Mouse (Mus musculus) gastrocnemius, postnatal 36 days (tissue): Measurements from ENCODE around the gene Neurl1a. TPM values are rescaled to one million over a fixed set of nuclear protein-coding genes. Genes with fewer than 3 reads are reported as not detected.
"Not testable (repeated sequence)": the region's sequence is repeated elsewhere in the genome, so short reads cannot be mapped to it uniquely, and the experiment has no call there.

ENCODE experiments used
- DNase-seq, 2 experiments: peaks; one replicate each; pipeline ENCODE4 v3.0.0; 2022
- intact Hi-C: fragments of 180-260 bp; cut with DNase I; formaldehyde crosslinking; loops from one replicate; pipeline ENCODE4 v1.15.1; 2025
- long read RNA-seq, 2 experiments: library from polyadenylated mRNA; stranded (forward); transcript quantifications; one replicate each; pipeline ENCODE4 v2.0.0; 2021
- total RNA-seq, 2 experiments: library from RNA; stranded (reverse); gene quantifications; 2 replicates each; pipeline ENCODE4 v1.2.3; 2021

Neurl1a gene
- total RNA-seq: 100 to 1,000 TPM; 116 to 129 TPM
- long read RNA-seq, experiment 1, transcript Neurl1a-201 (6 exons, 3,606 nt): major isoform, 52 of 139 reads
- long read RNA-seq, experiment 1, partial matches to known transcripts: 71 of 139 reads
- long read RNA-seq, experiment 1, other reads (novel, unspliced or antisense): 16 of 139 reads
- long read RNA-seq, experiment 2, transcript Neurl1a-201 (6 exons, 3,606 nt): major isoform, 57 of 155 reads
- long read RNA-seq, experiment 2, partial matches to known transcripts: 90 of 155 reads
- long read RNA-seq, experiment 2, other reads (novel, unspliced or antisense): 8 of 155 reads

- DNase-seq: peak in 1 of 2 experiments; percentile 22
- intact Hi-C loops: loop anchor here (5.0 kb wide), 1 partner anchor 159 kb away; no protein-coding TSS in a partner anchor
These were observed at the start of gene Neurl1a for GRCm38 (mm10) chr19:47178431-47179271. Neurl1a (plus strand) TSS chr19:47178820.

- intact Hi-C loops: loop anchor here (5.0 kb wide), 1 partner anchor 128 kb away; no protein-coding TSS in a partner anchor
- no peak for DNase-seq
These were observed 49.8 kb upstream of the Neurl1a start for GRCm38 (mm10) chr19:47128835-47129234.

- intact Hi-C loops: no loop called here
- DNase-seq: no peak
These were observed 48.0 kb upstream of the Neurl1a start for GRCm38 (mm10) chr19:47130551-47131125.

GRCm38 (mm10) chr19:47133161-47133560 is 45.5 kb upstream of the Neurl1a start:
- no peak for DNase-seq
- intact Hi-C loops: no loop called here

- intact Hi-C loops: no loop called here
- no peak for DNase-seq
These were observed 43.1 kb upstream of the Neurl1a start for GRCm38 (mm10) chr19:47135568-47135967.

- intact Hi-C loops: no loop called here
- no peak for DNase-seq
These were observed 42.5 kb upstream of the Neurl1a start for GRCm38 (mm10) chr19:47136170-47136569.

- intact Hi-C loops: no loop called here
- DNase-seq: peak; percentile 49 to 58
These were observed 41.5 kb upstream of the Neurl1a start for GRCm38 (mm10) chr19:47137051-47137581.

- intact Hi-C loops: no loop called here
- peak; percentile 58 for DNase-seq
These were observed 40.7 kb upstream of the Neurl1a start, which contains the start of gene Calhm2 for GRCm38 (mm10) chr19:47137771-47138421. Calhm2 (minus strand) TSS chr19:47138294.

GRCm38 (mm10) chr19:47139611-47140010 is 39.0 kb upstream of the Neurl1a start:
- intact Hi-C loops, DNase-seq: not testable (repeated sequence)

- intact Hi-C loops: no loop called here
- no peak for DNase-seq
These were observed 36.2 kb upstream of the Neurl1a start for GRCm38 (mm10) chr19:47142438-47142837.

- intact Hi-C loops: no loop called here
- no peak for DNase-seq
These were observed 34.5 kb upstream of the Neurl1a start, which contains the start of gene Calhm1 for GRCm38 (mm10) chr19:47144154-47144553. Calhm1 (minus strand) TSS chr19:47144254.

- no peak for DNase-seq
- intact Hi-C loops: no loop called here
These were observed 30.3 kb upstream of the Neurl1a start for GRCm38 (mm10) chr19:47148267-47148847.

GRCm38 (mm10) chr19:47149854-47150253 is 28.8 kb upstream of the Neurl1a start:
- intact Hi-C loops: no loop called here
- DNase-seq: no peak

GRCm38 (mm10) chr19:47151332-47152061 is 27.1 kb upstream of the Neurl1a start:
- DNase-seq: no peak
- intact Hi-C loops: no loop called here

GRCm38 (mm10) chr19:47152062-47152369 is 26.6 kb upstream of the Neurl1a start:
- DNase-seq: no peak
- intact Hi-C loops: no loop called here

GRCm38 (mm10) chr19:47153767-47154166 is 24.9 kb upstream of the Neurl1a start:
- no peak for DNase-seq
- intact Hi-C loops: no loop called here

- intact Hi-C loops: no loop called here
- no peak for DNase-seq
These were observed 21.0 kb upstream of the Neurl1a start, which contains the start of gene Calhm3 for GRCm38 (mm10) chr19:47157664-47158063. Calhm3 (minus strand) TSS chr19:47157764.

GRCm38 (mm10) chr19:47161669-47162068 is 17.0 kb upstream of the Neurl1a start:
- intact Hi-C loops: no loop called here
- no peak for DNase-seq

- DNase-seq: no peak
- intact Hi-C loops: no loop called here
These were observed 15.4 kb upstream of the Neurl1a start for GRCm38 (mm10) chr19:47163176-47163744.
